Comparison of ENCODE assay signal across 9 mouse cellular contexts in genomic region chr19:4100718-4101261, GRCm38 (mm10). TPM values are rescaled to one million over a fixed set of nuclear protein-coding genes. Genes with fewer than 3 reads are reported as not detected.
DNase-seq lines count a peak whose midpoint lies in the region; TF ChIP-seq lines count a peak whose summit lies in the region.
"Had no signal": no experiment of that assay in that cellular context is flagged by ENCODE, and none has a peak within 500 bp of the region (broad histone marks: within the 10 kb centered on the region; RNA-seq: fewer than 3 reads in every experiment).

No protein-coding gene starts in this region.

- peak overlapping the region; percentile 72 for H3K4me3 ChIP-seq in cerebellum, adult 2 months (replicated peaks; ENCODE audit: insufficient read depth, low read depth, low read length)
- peak overlapping the region; percentile 63 for H3K4me3 ChIP-seq in heart, embryonic 10.5 days
- peak overlapping the region; percentile 51 for H3K4me3 ChIP-seq in macrophage (ENCODE audit: inconsistent target)

- H3K9me3 ChIP-seq in heart, embryonic 10.5 days, result no peaks in the 10 kb centered on the region

- H3K27me3 ChIP-seq in cerebellum, adult 2 months (ENCODE audit: control insufficient read depth, insufficient read depth, low read length), result no peaks in the 10 kb centered on the region
- peaks cover 46% of the 10 kb centered on the region for H3K27me3 ChIP-seq in heart, embryonic 10.5 days (ENCODE audit: insufficient read depth, poor library complexity, severe bottlenecking)

- no peak for TF ChIP-seq CTCF in cerebellum, adult 2 months (IDR thresholded peaks at IDR 0.05; ENCODE audit: borderline replicate concordance, insufficient read depth, low read depth, low read length)

- 1% methylated on average over 51 of the region's 52 CpGs for WGBS in cerebellum, adult 2 months
- WGBS in heart, embryonic 10.5 days, result under 1% methylated on average over 52 of the region's 52 CpGs
- WGBS in macrophage (ENCODE audit: missing documents), result 11% methylated on average over 51 of the region's 52 CpGs

- peaks cover 34% of the 10 kb centered on the region for H3K4me1 ChIP-seq in cerebellum, adult 2 months (ENCODE audit: control insufficient read depth, insufficient read depth, low read length)
- H3K4me1 ChIP-seq in heart, embryonic 10.5 days, result peaks cover 54% of the 10 kb centered on the region

- peaks cover 22% of the 10 kb centered on the region for H3K36me3 ChIP-seq in heart, embryonic 10.5 days
- H3K36me3 ChIP-seq in macrophage (ENCODE audit: inconsistent target), result peaks cover 34% of the 10 kb centered on the region

- TF ChIP-seq POLR2A in cerebellum, adult 2 months (IDR thresholded peaks at IDR 0.05; ENCODE audit: borderline replicate concordance, insufficient read depth, low read length), result 0 out of 2 replicates have a peak, but pooled peaks have one; percentile 33

- no peaks in the 10 kb centered on the region; the same call in 1 of the 2 replicates for H3K79me2 ChIP-seq in macrophage (ENCODE audit: inconsistent target)

- peak; percentile 56 for DNase-seq in ovary, adult 18-20 months (ENCODE audit: low spot score)
- no peak for DNase-seq in ovary, postnatal 10 days (ENCODE audit: low spot score)
- DNase-seq in cerebellum, adult 2 months, result peak; percentile 89 to 91
- no peak for DNase-seq in heart, embryonic 10.5 days (ENCODE audit: low spot score)
- DNase-seq in layer of hippocampus, postnatal 10 days (ENCODE audit: low spot score in 2 of 2), result peak; percentile 68 to 77
- DNase-seq in right cerebral cortex, postnatal 36 days (ENCODE audit: low spot score in 2 of 2), result peak; percentile 66 to 68
- DNase-seq in urinary bladder, postnatal 10 days (ENCODE audit: low spot score), result no peak

- peak overlapping the region; percentile 94 for H3K27ac ChIP-seq in cerebellum, adult 2 months (ENCODE audit: insufficient read depth, low read length)
- peak overlapping the region; percentile 39; the same call in 1 of the 2 replicates for H3K27ac ChIP-seq in heart, embryonic 10.5 days
- no peak overlapping the region for H3K27ac ChIP-seq in macrophage

RNA-seq across cellular contexts. Expression of gene Pitpnm1, which starts 1.0 kb away (rescaled TPM):
- polyA plus RNA-seq in cerebellum, adult 2 months (2012; rRNA removed), result 568 and 602 TPM in 2 replicates
- 14.3 and 21.2 TPM in 2 replicates for polyA plus RNA-seq in heart, embryonic 10.5 days (2016; fragmentation: Nextera tagmentation; extraction: Ambion mirVana)
- 100 to 1,000 TPM; 178 to 201 TPM for total RNA-seq in layer of hippocampus, postnatal 10 days (2021)
- 100 to 1,000 TPM; 102 to 421 (median 208) TPM for total RNA-seq in macrophage (2018; cell fraction: chromatin; rRNA removed)
- 10 to 100 TPM; 15.0 to 38.9 (median 21.4) TPM for total RNA-seq in macrophage (2018; cell fraction: cytosol; rRNA removed)
- 100 to 1,000 TPM in 16 of 26 experiments, 10 to 100 TPM in 10; 66.9 to 262 (median 121) TPM for total RNA-seq in macrophage (2018; cell fraction: nucleus; rRNA removed)
- polyA plus RNA-seq in macrophage (2018), result 12.8 to 30.4 TPM (median 14.2 TPM) in 3 replicates

RNA-seq across cellular contexts. Expression of gene Cdk2ap2, which starts 3.8 kb away (rescaled TPM):
- 88.7 and 97.0 TPM in 2 replicates for polyA plus RNA-seq in cerebellum, adult 2 months (2012; rRNA removed)
- polyA plus RNA-seq in heart, embryonic 10.5 days (2016; fragmentation: Nextera tagmentation; extraction: Ambion mirVana), result 67.9 and 86.0 TPM in 2 replicates
- 10 to 100 TPM; 21.5 to 23.6 TPM for total RNA-seq in layer of hippocampus, postnatal 10 days (2021)
- 10 to 100 TPM in 8 of 26 experiments, 1 to 10 TPM in 18; 1.7 to 17.1 (median 6.7) TPM for total RNA-seq in macrophage (2018; cell fraction: chromatin; rRNA removed)
- 10 to 100 TPM; 19.2 to 35.9 (median 29.0) TPM for total RNA-seq in macrophage (2018; cell fraction: cytosol; rRNA removed)
- total RNA-seq in macrophage (2018; cell fraction: nucleus; rRNA removed), result 10 to 100 TPM in 14 of 26 experiments, 1 to 10 TPM in 12; 3.5 to 25.6 (median 11.1) TPM
- polyA plus RNA-seq in macrophage (2018), result 16.7 to 37.3 TPM (median 23.1 TPM) in 3 replicates

RNA-seq across cellular contexts. Expression of gene Cabp2, which starts 19.4 kb away (rescaled TPM):
- 5.5 and 8.0 TPM in 2 replicates for polyA plus RNA-seq in cerebellum, adult 2 months (2012; rRNA removed)
- not detected in 2 replicates for polyA plus RNA-seq in heart, embryonic 10.5 days (2016; fragmentation: Nextera tagmentation; extraction: Ambion mirVana)
- not detected for total RNA-seq in layer of hippocampus, postnatal 10 days (2021)
- total RNA-seq in macrophage (2018; cell fraction: chromatin; rRNA removed), result not detected
- total RNA-seq in macrophage (2018; cell fraction: cytosol; rRNA removed), result not detected
- total RNA-seq in macrophage (2018; cell fraction: nucleus; rRNA removed), result not detected
- not detected in 3 replicates for polyA plus RNA-seq in macrophage (2018)
- total RNA-seq: common myeloid progenitor, adult 5-6 weeks had no signal

RNA-seq across cellular contexts. Expression of gene Aip, which starts 24.9 kb away (rescaled TPM):
- polyA plus RNA-seq in cerebellum, adult 2 months (2012; rRNA removed), result 207 and 209 TPM in 2 replicates
- 89.7 and 93.8 TPM in 2 replicates for polyA plus RNA-seq in heart, embryonic 10.5 days (2016; fragmentation: Nextera tagmentation; extraction: Ambion mirVana)
- 10 to 100 TPM; 74.6 to 76.5 TPM for total RNA-seq in layer of hippocampus, postnatal 10 days (2021)
- 10 to 100 TPM in 24 of 26 experiments, 1 to 10 TPM in 2; 7.5 to 50.7 (median 24.5) TPM for total RNA-seq in macrophage (2018; cell fraction: chromatin; rRNA removed)
- 10 to 100 TPM; 44.4 to 92.0 (median 66.0) TPM for total RNA-seq in macrophage (2018; cell fraction: cytosol; rRNA removed)
- total RNA-seq in macrophage (2018; cell fraction: nucleus; rRNA removed), result 10 to 100 TPM; 10.9 to 44.1 (median 23.1) TPM
- polyA plus RNA-seq in macrophage (2018), result 80.9 to 169 TPM (median 84.6 TPM) in 3 replicates

RNA-seq across cellular contexts. Expression of gene Gpr152, which starts 38.8 kb away (rescaled TPM):
- 0.11 and 0.13 TPM in 2 replicates for polyA plus RNA-seq in cerebellum, adult 2 months (2012; rRNA removed)
- polyA plus RNA-seq in heart, embryonic 10.5 days (2016; fragmentation: Nextera tagmentation; extraction: Ambion mirVana), result not detected in 2 replicates
- total RNA-seq in layer of hippocampus, postnatal 10 days (2021), result not detected
- total RNA-seq in macrophage (2018; cell fraction: chromatin; rRNA removed), result under 1 TPM in 7 of 26 experiments, not detected in 19; 0.16 to 0.40 (median 0.21) TPM
- not detected for total RNA-seq in macrophage (2018; cell fraction: cytosol; rRNA removed)
- under 1 TPM in 2 of 26 experiments, not detected in 24; 0.20 to 0.21 TPM for total RNA-seq in macrophage (2018; cell fraction: nucleus; rRNA removed)
- polyA plus RNA-seq in macrophage (2018), result not detected in 3 replicates
- total RNA-seq: common myeloid progenitor, adult 5-6 weeks had no signal

Comparison
In these comparisons a context has a peak if more than half of its experiments do, and no peak if none do; other contexts are left out.
1. DNase-seq: peak in ovary, adult 18-20 months (single experiment), cerebellum, adult 2 months (2 of 2), layer of hippocampus, postnatal 10 days (2 of 2) and right cerebral cortex, postnatal 36 days (2 of 2); none in ovary, postnatal 10 days (single experiment), heart, embryonic 10.5 days (single experiment) and urinary bladder, postnatal 10 days (single experiment).
2. RNA of gene Pitpnm1, which starts 1.0 kb away (polyA plus RNA-seq): 568 to 602 TPM in cerebellum, adult 2 months; 14.3 to 21.2 TPM in heart, embryonic 10.5 days and 12.8 to 30.4 TPM in macrophage; every median in the first group is over 10 times any median in the second.
3. Peak in every context shown above with its lines, with median percentiles within 50 percentile points of each other: H3K4me3 ChIP-seq.